Comparison of ENCODE assay signal across 31 mouse cellular contexts in genomic region chr4:68788477-68788999, GRCm38 (mm10).
DNase-seq lines count a peak whose midpoint lies in the region; ATAC-seq and TF ChIP-seq lines count a peak whose summit lies in the region.
"Had no signal": no experiment of that assay in that cellular context is flagged by ENCODE, and none has a peak within 500 bp of the region (broad histone marks: within the 10 kb centered on the region; RNA-seq: fewer than 3 reads in every experiment).

No protein-coding gene starts in this region.

- no peak overlapping the region for H3K4me2 ChIP-seq in embryonic facial prominence, embryonic 15.5 days (replicated peaks)
- no peak overlapping the region for H3K4me2 ChIP-seq in midbrain, postnatal 0 days (ENCODE audit: low read depth, low read length, poor library complexity, severe bottlenecking)
- no peak overlapping the region for H3K4me2 ChIP-seq in midbrain, embryonic 16.5 days (ENCODE audit: low read length)
- H3K4me2 ChIP-seq: embryonic facial prominence, embryonic 12.5 days; heart, embryonic 13.5 days; hindbrain, embryonic 15.5 days; kidney, embryonic 15.5 days; limb, embryonic 12.5 days; liver, embryonic 15.5 days; lung, embryonic 14.5 days had no signal

- 47% methylated on average over 4 of the region's 4 CpGs for WGBS in embryonic facial prominence, embryonic 15.5 days
- whole genome bisulfite sequencing in embryonic facial prominence, embryonic 10.5 days, result 54% methylated on average over 4 of the region's 4 CpGs
- 49% methylated on average over 4 of the region's 4 CpGs for WGBS in midbrain, postnatal 0 days
- WGBS in midbrain, embryonic 16.5 days, result 64% methylated on average over 4 of the region's 4 CpGs
- WGBS in thymus, adult 2 months, result 63% methylated on average over 4 of the region's 4 CpGs

- TF ChIP-seq POLR2A in thymus, adult 2 months (IDR thresholded peaks at IDR 0.05; ENCODE audit: control insufficient read depth, extremely low read depth, insufficient read depth, low read length, poor library complexity), result no peak

- CTCF ChIA-PET in Patski (lab: Charles Lee), result no interaction called here

- no peak overlapping the region for H3K4me3 ChIP-seq in embryonic facial prominence, embryonic 15.5 days (replicated peaks)
- H3K4me3 ChIP-seq in embryonic facial prominence, embryonic 10.5 days, result no peak overlapping the region
- H3K4me3 ChIP-seq in midbrain, postnatal 0 days (ENCODE audit: low read depth, low read length), result no peak overlapping the region
- H3K4me3 ChIP-seq in midbrain, embryonic 16.5 days (ENCODE audit: low read depth, low read length), result no peak overlapping the region
- no peak overlapping the region for H3K4me3 ChIP-seq in thymus, adult 2 months (ENCODE audit: control insufficient read depth, insufficient read depth, low read length)
- H3K4me3 ChIP-seq: embryonic facial prominence, embryonic 12.5 days; erythroblast, embryonic 14.5 days; heart, embryonic 13.5 days; hindbrain, embryonic 10.5 days; hindbrain, embryonic 15.5 days; kidney, embryonic 15.5 days; left cerebral cortex, adult 2 months; limb, embryonic 12.5 days; liver, embryonic 15.5 days; midbrain, embryonic 10.5 days had no signal

- POLR2A ChIA-PET in Patski (lab: Charles Lee), result no interaction called here

- no peak for TF ChIP-seq CTCF in midbrain, postnatal 0 days (IDR thresholded peaks at IDR 0.05)
- TF ChIP-seq CTCF in Patski (IDR thresholded peaks at IDR 0.05), result no peak
- no peak for TF ChIP-seq CTCF in thymus, adult 2 months (IDR thresholded peaks at IDR 0.05; ENCODE audit: borderline replicate concordance, control insufficient read depth, extremely low read depth, insufficient read depth, low read length, poor library complexity)

- DNase-seq in embryonic facial prominence, embryonic 10.5 days (ENCODE audit: low spot score), result no peak
- no peak for DNase-seq in midbrain, postnatal 0 days (ENCODE audit: low spot score)
- DNase-seq in Patski (ENCODE audit: low read depth, low spot score), result peak; percentile 62
- DNase-seq in thymus, postnatal 10 days (ENCODE audit: low spot score in 2 of 2), result no peak
- no peak for DNase-seq in thymus, adult 2 months
- DNase-seq: adrenal gland, adult 8-10 months; cerebellum, adult 11 months; cerebellum, adult 9-10 months; cerebellum, postnatal 36 days; forebrain, postnatal 0 days; gastrocnemius, postnatal 25 days; heart, postnatal 14 days; kidney, adult 18-20 months; kidney, postnatal 25 days; lung, embryonic 14.5 days; lung, postnatal 14 days; right cerebral cortex, postnatal 14 days; thymus, postnatal 36 days had no signal

- no peaks in the 10 kb centered on the region for H3K4me1 ChIP-seq in embryonic facial prominence, embryonic 15.5 days
- H3K4me1 ChIP-seq in embryonic facial prominence, embryonic 10.5 days, result no peaks in the 10 kb centered on the region
- no peaks in the 10 kb centered on the region for H3K4me1 ChIP-seq in midbrain, postnatal 0 days (ENCODE audit: insufficient read depth, low read length)
- H3K4me1 ChIP-seq in midbrain, embryonic 16.5 days (ENCODE audit: control insufficient read depth, insufficient read depth, low read length), result no peaks in the 10 kb centered on the region
- no peaks in the 10 kb centered on the region for H3K4me1 ChIP-seq in thymus, adult 2 months (replicated peaks; ENCODE audit: control insufficient read depth, insufficient read depth, low read length)
- H3K4me1 ChIP-seq: embryonic facial prominence, embryonic 12.5 days; heart, embryonic 13.5 days; hindbrain, embryonic 10.5 days; hindbrain, embryonic 15.5 days; kidney, embryonic 15.5 days; limb, embryonic 12.5 days; liver, embryonic 15.5 days; midbrain, embryonic 10.5 days had no signal

- in situ Hi-C loops in Patski (cut with MboI; ENCODE audit: low pct_unique_long_range_greater_than_20kb), result no loop called here

- H3K36me3 ChIP-seq in embryonic facial prominence, embryonic 15.5 days, result no peaks in the 10 kb centered on the region
- no peaks in the 10 kb centered on the region for H3K36me3 ChIP-seq in embryonic facial prominence, embryonic 10.5 days (replicated peaks)
- no peaks in the 10 kb centered on the region for H3K36me3 ChIP-seq in midbrain, postnatal 0 days (ENCODE audit: insufficient read depth, low read length)
- peaks cover 2% of the 10 kb centered on the region; the same call in 1 of the 2 replicates for H3K36me3 ChIP-seq in midbrain, embryonic 16.5 days (ENCODE audit: control insufficient read depth, insufficient read depth, low read length)
- no peaks in the 10 kb centered on the region for H3K36me3 ChIP-seq in thymus, adult 2 months (ENCODE audit: control insufficient read depth, insufficient read depth, low read length)
- H3K36me3 ChIP-seq: embryonic facial prominence, embryonic 12.5 days; heart, embryonic 13.5 days; hindbrain, embryonic 10.5 days; hindbrain, embryonic 15.5 days; kidney, embryonic 15.5 days; limb, embryonic 12.5 days; liver, embryonic 15.5 days; midbrain, embryonic 10.5 days had no signal

- no peaks in the 10 kb centered on the region for H3K9me3 ChIP-seq in embryonic facial prominence, embryonic 15.5 days (replicated peaks)
- H3K9me3 ChIP-seq in embryonic facial prominence, embryonic 10.5 days, result no peaks in the 10 kb centered on the region
- H3K9me3 ChIP-seq in midbrain, postnatal 0 days (ENCODE audit: low read length), result no peaks in the 10 kb centered on the region
- no peaks in the 10 kb centered on the region for H3K9me3 ChIP-seq in midbrain, embryonic 16.5 days (replicated peaks; ENCODE audit: control insufficient read depth, low read length, poor library complexity, severe bottlenecking)
- H3K9me3 ChIP-seq: embryonic facial prominence, embryonic 12.5 days; heart, embryonic 13.5 days; hindbrain, embryonic 10.5 days; hindbrain, embryonic 15.5 days; kidney, embryonic 15.5 days; limb, embryonic 12.5 days; liver, embryonic 15.5 days; midbrain, embryonic 10.5 days had no signal

- H3K9ac ChIP-seq in embryonic facial prominence, embryonic 15.5 days, result no peak overlapping the region
- no peak overlapping the region for H3K9ac ChIP-seq in midbrain, postnatal 0 days (replicated peaks; ENCODE audit: low read length, poor library complexity, severe bottlenecking)
- no peak overlapping the region for H3K9ac ChIP-seq in midbrain, embryonic 16.5 days (ENCODE audit: low read depth, low read length)
- H3K9ac ChIP-seq: embryonic facial prominence, embryonic 12.5 days; forebrain, postnatal 0 days; heart, embryonic 13.5 days; hindbrain, embryonic 15.5 days; kidney, embryonic 15.5 days; limb, embryonic 12.5 days; liver, embryonic 15.5 days; lung, embryonic 14.5 days had no signal

- no peaks in the 10 kb centered on the region for H3K27me3 ChIP-seq in embryonic facial prominence, embryonic 15.5 days
- no peaks in the 10 kb centered on the region for H3K27me3 ChIP-seq in embryonic facial prominence, embryonic 10.5 days (replicated peaks; ENCODE audit: low read depth, poor library complexity, severe bottlenecking)
- H3K27me3 ChIP-seq in midbrain, postnatal 0 days (ENCODE audit: insufficient read depth, low read length), result no peaks in the 10 kb centered on the region
- no peaks in the 10 kb centered on the region for H3K27me3 ChIP-seq in midbrain, embryonic 16.5 days (ENCODE audit: control insufficient read depth, insufficient read depth, low read depth, low read length)
- H3K27me3 ChIP-seq in Patski, result no peaks in the 10 kb centered on the region
- no peaks in the 10 kb centered on the region for H3K27me3 ChIP-seq in thymus, adult 2 months (ENCODE audit: control insufficient read depth, insufficient read depth, low read length)
- H3K27me3 ChIP-seq: embryonic facial prominence, embryonic 12.5 days; heart, embryonic 13.5 days; hindbrain, embryonic 15.5 days; kidney, embryonic 15.5 days; limb, embryonic 12.5 days; liver, embryonic 15.5 days had no signal

- 0 out of 2 replicates have a peak, but pooled peaks have one; percentile 19 for ATAC-seq in embryonic facial prominence, embryonic 15.5 days (ENCODE audit: insufficient number of reproducible peaks, low FRiP score, low TSS enrichment, low read depth)
- peak; percentile 27; the same call in 1 of the 2 replicates for ATAC-seq in midbrain, postnatal 0 days (ENCODE audit: low FRiP score)
- ATAC-seq in midbrain, embryonic 16.5 days, result no peak; the same call in 1 of the 2 replicates
- ATAC-seq in Patski, result peak; percentile 90
- ATAC-seq: CD4-positive, CD25-positive, alpha-beta regulatory T cell, adult 4 months; forebrain, postnatal 0 days had no signal

- no peak overlapping the region for H3K27ac ChIP-seq in embryonic facial prominence, embryonic 15.5 days (replicated peaks)
- no peak overlapping the region for H3K27ac ChIP-seq in embryonic facial prominence, embryonic 10.5 days (replicated peaks)
- no peak overlapping the region for H3K27ac ChIP-seq in midbrain, postnatal 0 days (ENCODE audit: low read depth, low read length)
- no peak overlapping the region for H3K27ac ChIP-seq in midbrain, embryonic 16.5 days (ENCODE audit: low read length)
- no peak overlapping the region for H3K27ac ChIP-seq in thymus, adult 2 months (ENCODE audit: control insufficient read depth, insufficient read depth, low read length)
- H3K27ac ChIP-seq: embryonic facial prominence, embryonic 12.5 days; heart, embryonic 13.5 days; hindbrain, embryonic 10.5 days; hindbrain, embryonic 15.5 days; kidney, embryonic 15.5 days; left cerebral cortex, adult 2 months; limb, embryonic 12.5 days; liver, embryonic 15.5 days; midbrain, embryonic 10.5 days had no signal
